In genomic region chr7:87322085-87322484, GRCm38 (mm10) we compare ENCODE assay signal across 15 mouse cellular contexts.
"Had no signal": no experiment of that assay in that cellular context is flagged by ENCODE, and none has a peak within 500 bp of the region (broad histone marks: within the 10 kb centered on the region; RNA-seq: fewer than 3 reads in every experiment).

No protein-coding gene starts in this region.

- H3K36me3 ChIP-seq: neural tube, embryonic 13.5 days; neural tube, embryonic 15.5 days; stomach, embryonic 15.5 days had no signal

- H3K9me3 ChIP-seq: neural tube, embryonic 13.5 days; neural tube, embryonic 15.5 days; stomach, embryonic 15.5 days had no signal

- DNase-seq: retina, postnatal 1 day; right cerebral cortex, postnatal 14 days; right cerebral cortex, postnatal 25 days; right cerebral cortex, postnatal 4 days; spleen, adult 18-20 months; thymus, adult 18-20 months; thymus, adult 2 months; thymus, postnatal 14 days; thymus, postnatal 25 days; thymus, postnatal 36 days; thymus, postnatal 4 days had no signal

- H3K27ac ChIP-seq: neural tube, embryonic 13.5 days; neural tube, embryonic 15.5 days; stomach, embryonic 15.5 days; stomach, postnatal 0 days had no signal

- H3K4me1 ChIP-seq: neural tube, embryonic 13.5 days; neural tube, embryonic 15.5 days; stomach, embryonic 15.5 days had no signal

- H3K9ac ChIP-seq: neural tube, embryonic 13.5 days; neural tube, embryonic 15.5 days; stomach, embryonic 15.5 days had no signal

- H3K4me2 ChIP-seq: neural tube, embryonic 13.5 days; neural tube, embryonic 15.5 days; stomach, embryonic 15.5 days had no signal

- H3K4me3 ChIP-seq: neural tube, embryonic 13.5 days; neural tube, embryonic 15.5 days; stomach, embryonic 15.5 days had no signal

- H3K27me3 ChIP-seq: neural tube, embryonic 13.5 days; neural tube, embryonic 15.5 days; stomach, embryonic 15.5 days had no signal
